Mouse (Mus musculus) lung, adult 2 months (tissue): ENCODE data around the gene Tsnaxip1.

Source experiments
- CTCF ChIP-seq: fragments of 200-500 bp; IDR thresholded peaks from 2 replicates; pipeline ENCODE4 v1.5.1; 2011; ENCODE audit warnings: mild to moderate bottlenecking, low read length, control low read depth; ENCODE audit not compliant: insufficient read depth
- POLR2A ChIP-seq: fragments of 200-500 bp; IDR thresholded peaks from 2 replicates; pipeline ENCODE4 v1.6.1; 2011; ENCODE audit warnings: low read depth, mild to moderate bottlenecking, control low read depth, low read length, borderline replicate concordance; ENCODE audit errors: extremely low read depth

GRCm38 (mm10) chr8:105808480-105808879 lies 19.1 kb upstream of the Tsnaxip1 start:
- TF ChIP-seq POLR2A (no peak), CTCF (no peak)
